Mouse (Mus musculus) thymus, adult 18-20 months (tissue): ENCODE data around the gene Dera.
"Not testable (repeated sequence)": the region's sequence is repeated elsewhere in the genome, so short reads cannot be mapped to it uniquely, and the experiment has no call there.

Experiments
- DNase-seq, 2 experiments: peaks; one replicate each; pipeline ENCODE4 v3.0.0; 2022; ENCODE audit warnings: mixed read lengths in 2 of 2

Dera gene

GRCm38 (mm10) chr6:137754056-137754856, at the start of gene Dera:
TSS of gene Dera (plus strand) at chr6:137754546.
- DNase-seq: peak; percentile 79 to 82

GRCm38 (mm10) chr6:137706209-137706608, 48.1 kb upstream of the Dera start:
- DNase-seq: no peak

GRCm38 (mm10) chr6:137708726-137709405, 45.5 kb upstream of the Dera start:
- DNase-seq: not testable (repeated sequence)

- DNase-seq: no peak
Observed at GRCm38 (mm10) chr6:137710179-137711037, 43.9 kb upstream of the Dera start.

GRCm38 (mm10) chr6:137712654-137713309, 41.6 kb upstream of the Dera start:
- no peak for DNase-seq

- no peak for DNase-seq
Observed at GRCm38 (mm10) chr6:137713310-137713664, 41.1 kb upstream of the Dera start.

- no peak for DNase-seq
Observed at GRCm38 (mm10) chr6:137716802-137717201, 37.5 kb upstream of the Dera start.

- DNase-seq: no peak
Observed at GRCm38 (mm10) chr6:137722220-137722931, 32.0 kb upstream of the Dera start.

- no peak for DNase-seq
Observed at GRCm38 (mm10) chr6:137723898-137724297, 30.4 kb upstream of the Dera start.

- no peak for DNase-seq
Observed at GRCm38 (mm10) chr6:137734460-137734845, 19.9 kb upstream of the Dera start.

GRCm38 (mm10) chr6:137734846-137735609, 19.3 kb upstream of the Dera start, which contains the start of gene Strap:
TSS of gene Strap (plus strand) at chr6:137735078.
- peak; percentile 83 to 84 for DNase-seq

- DNase-seq: no peak
Observed at GRCm38 (mm10) chr6:137735671-137736238, 18.6 kb upstream of the Dera start.

GRCm38 (mm10) chr6:137740972-137741371, 13.4 kb upstream of the Dera start:
- DNase-seq: no peak

- no peak for DNase-seq
Observed at GRCm38 (mm10) chr6:137744700-137745099, 9.6 kb upstream of the Dera start.

GRCm38 (mm10) chr6:137747174-137747928, 7.0 kb upstream of the Dera start:
- no peak for DNase-seq

- DNase-seq: no peak
Observed at GRCm38 (mm10) chr6:137751551-137752274, 2.6 kb upstream of the Dera start.

GRCm38 (mm10) chr6:137752275-137752655, 2.1 kb upstream of the Dera start:
- no peak for DNase-seq

- DNase-seq: no peak
Observed at GRCm38 (mm10) chr6:137754857-137755232, 499 bp downstream of the Dera start.

- DNase-seq: no peak
Observed at GRCm38 (mm10) chr6:137756310-137756709, 2.0 kb downstream of the Dera start.
